Mouse (Mus musculus): ENCODE results near the gene Mllt3. TPM values are rescaled to one million over a fixed set of nuclear protein-coding genes. Genes with fewer than 3 reads are reported as not detected.

Mllt3 gene
- polyA plus RNA-seq, 1 experiment from 2014 or later, result 32.4 TPM

Other genes with a start within 250 kb of the Mllt3 start
- gene Focad, start 61.3 kb upstream of the Mllt3 start, polyA plus RNA-seq (2015; fragmentation: Nextera tagmentation; extraction: Ambion mirVana), result 13.8 and 15.0 TPM in 2 replicates

All from kidney, embryonic 15.5 days (tissue).